Mouse (Mus musculus) intestine, postnatal 0 days (tissue): ENCODE measurements around the gene Il1r1. TPM values are rescaled to one million over a fixed set of nuclear protein-coding genes. Genes with fewer than 3 reads are reported as not detected.
A peak's percentile ranks its signal among the peaks of the same experiment; 100 is the strongest.

Experiments
- ATAC-seq: fragments of 200-750 bp; cut with Nextera tagmentation; 2 replicates; pipeline ENCODE4 v1.8.0; 2017; ENCODE audit warnings: mild to moderate bottlenecking, moderate TSS enrichment, moderate library complexity
- H3K27ac ChIP-seq: fragments of 300-500 bp; sonication (generic); 2 replicates; pipeline ENCODE4 v1.5.1; 2014; ENCODE audit warnings: mild to moderate bottlenecking, low read depth, low read length, moderate library complexity
- H3K27me3 ChIP-seq: fragments of 300-500 bp; sonication (generic); replicated peaks from 2 replicates; pipeline ENCODE4 v1.6.1; 2014; ENCODE audit warnings: low read length, mixed read lengths; ENCODE audit not compliant: control insufficient read depth, insufficient read depth
- H3K36me3 ChIP-seq: fragments of 300-500 bp; sonication (generic); 2 replicates; pipeline ENCODE4 v1.6.1; 2014; ENCODE audit warnings: mild to moderate bottlenecking, moderate library complexity; ENCODE audit not compliant: control insufficient read depth, insufficient read depth
- H3K4me1 ChIP-seq: fragments of 300-500 bp; sonication (generic); replicated peaks from 2 replicates; pipeline ENCODE4 v1.6.1; 2014; ENCODE audit warnings: antibody characterized with exemption, low read length, mixed read lengths; ENCODE audit not compliant: control insufficient read depth, insufficient read depth
- H3K4me2 ChIP-seq: fragments of 300-500 bp; sonication (generic); replicated peaks from 2 replicates; pipeline ENCODE4 v1.6.1; 2014; ENCODE audit warnings: low read depth, mild to moderate bottlenecking, moderate library complexity
- H3K4me3 ChIP-seq: fragments of 300-500 bp; sonication (generic); 2 replicates; pipeline ENCODE4 v1.5.1; 2014; ENCODE audit warnings: low read depth, low read length
- H3K9ac ChIP-seq: fragments of 300-500 bp; sonication (generic); 2 replicates; pipeline ENCODE4 v1.6.1; 2014; ENCODE audit warnings: mild to moderate bottlenecking, low read depth, low read length
- H3K9me3 ChIP-seq: fragments of 300-500 bp; sonication (generic); 2 replicates; pipeline ENCODE4 v1.6.1; 2016; ENCODE audit warnings: mixed run types; ENCODE audit not compliant: control insufficient read depth
- CTCF ChIP-seq: sonication (generic); IDR thresholded peaks from 2 replicates; pipeline ENCODE4 v1.5.1; 2016; ENCODE audit warnings: low read depth, mild to moderate bottlenecking, control low read depth, antibody characterized with exemption, moderate library complexity
- WGBS: fragments of 180-500 bp; shearing (Covaris S2); extraction: QIAGEN DNeasy Blood & Tissue Kit; methylation state at CpG from one replicate; pipeline ENCODE4 v1.1.7; 2014; 5-methylcytosine and 5-hydroxymethylcytosine counted together
- polyA plus RNA-seq: library from polyadenylated mRNA; unstranded; fragments of >200 nt; fragmentation: Nextera tagmentation; extraction: Ambion mirVana; gene quantifications from 2 replicates; pipeline ENCODE4 v1.2.1, GENCODE M21; 2015

Il1r1 gene
- polyA plus RNA-seq, 1 experiment from 2014 or later: 5.9 TPM

DNA sequence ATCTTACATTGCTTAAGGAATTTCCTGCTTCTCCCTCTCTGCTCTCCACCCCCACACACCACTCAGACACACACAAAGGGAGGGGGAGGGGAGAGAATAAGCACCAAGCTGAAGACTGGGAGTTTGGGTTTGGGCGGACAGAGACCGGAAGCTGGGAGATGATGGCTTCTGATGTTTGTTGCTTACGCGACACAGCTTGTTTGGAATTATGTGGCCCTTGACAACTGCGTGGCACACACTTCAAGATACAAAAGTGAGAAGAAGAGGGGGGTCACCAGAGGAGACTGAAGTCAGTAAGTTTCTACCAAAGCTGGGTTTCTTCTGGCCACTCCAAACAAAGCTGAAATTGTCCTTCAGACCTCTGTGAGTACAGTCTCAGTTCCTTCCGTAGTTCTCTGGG lies 99.6 kb downstream of the Il1r1 start, which contains the start of gene Il1rl2:
Il1rl2 (plus strand) TSS at position 154 of the 400 bp plus-strand sequence.
- WGBS: 57% methylated on average over 6 of the region's 6 CpGs
- ATAC-seq: no peak
- no peak for TF ChIP-seq CTCF
- Histone ChIP-seq H3K4me3 (peak within 1 kb of the TSS; percentile 41), H3K27ac (no peak within 1 kb of the TSS), H3K9ac (peak within 1 kb of the TSS; percentile 42), H3K9me3 (no peaks in the 10 kb centered on the region), H3K4me2 (peak within 1 kb of the TSS; percentile 74), H3K4me1 (peaks cover 6% of the 10 kb centered on the region; the same call in 1 of the 2 replicates), H3K36me3 (no peaks in the 10 kb centered on the region), H3K27me3 (0 out of 2 replicates have a peak, but pooled peaks cover 8% of the 10 kb centered on the region)

- no peak for ATAC-seq
- Histone ChIP-seq H3K27ac (no peak overlapping the region), H3K9ac (peak overlapping the region; percentile 42), H3K4me1 (peaks cover 6% of the 10 kb centered on the region; the same call in 1 of the 2 replicates), H3K36me3 (no peaks in the 10 kb centered on the region), H3K27me3 (0 out of 2 replicates have a peak, but pooled peaks cover 8% of the 10 kb centered on the region), H3K4me3 (peak overlapping the region; percentile 41), H3K9me3 (no peaks in the 10 kb centered on the region), H3K4me2 (peak overlapping the region; percentile 74)
- WGBS: 5% methylated on average over 22 of the region's 22 CpGs
- TF ChIP-seq CTCF: no peak
Measured at GRCm38 (mm10) chr1:40324955-40325702, 100.2 kb downstream of the Il1r1 start.

GRCm38 (mm10) chr1:40325711-40326327 lies 100.9 kb downstream of the Il1r1 start:
- no peak overlapping the region for H3K27ac ChIP-seq
- no peaks in the 10 kb centered on the region for H3K9me3 ChIP-seq
- H3K4me2 ChIP-seq: peak overlapping the region; percentile 74
- H3K27me3 ChIP-seq: 0 out of 2 replicates have a peak, but pooled peaks cover 8% of the 10 kb centered on the region
- 10% methylated on average over 29 of the region's 29 CpGs for WGBS
- H3K36me3 ChIP-seq: no peaks in the 10 kb centered on the region
- ATAC-seq: peak; percentile 13; the same call in 1 of the 2 replicates
- peak overlapping the region; percentile 41 for H3K4me3 ChIP-seq
- H3K9ac ChIP-seq: peak overlapping the region; percentile 42
- peaks cover 6% of the 10 kb centered on the region; the same call in 1 of the 2 replicates for H3K4me1 ChIP-seq
- no peak for TF ChIP-seq CTCF

DNA sequence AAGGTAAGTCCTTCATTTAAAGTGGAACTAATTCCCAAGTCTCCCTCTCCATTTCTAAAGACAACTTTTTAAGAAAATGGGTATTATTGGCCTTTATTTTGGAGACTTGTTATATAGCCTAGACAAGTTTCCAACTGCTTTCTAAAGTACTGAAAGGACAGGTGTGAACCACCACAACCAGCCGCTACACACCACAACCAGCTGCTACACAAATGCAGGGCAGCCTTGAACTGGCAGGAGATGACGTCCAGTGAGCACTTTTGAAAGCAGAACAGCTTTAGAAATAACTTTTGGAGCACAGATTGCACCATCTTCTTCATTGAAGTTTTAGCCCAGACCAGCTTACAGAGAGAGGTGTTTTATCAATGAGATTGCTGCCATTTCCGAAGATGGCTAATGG lies 102.7 kb downstream of the Il1r1 start:
- H3K9me3 ChIP-seq: no peaks in the 10 kb centered on the region
- no peak for TF ChIP-seq CTCF
- H3K4me2 ChIP-seq: no peak overlapping the region
- peaks cover 6% of the 10 kb centered on the region; the same call in 1 of the 2 replicates for H3K4me1 ChIP-seq
- no peak for ATAC-seq
- no peak overlapping the region for H3K4me3 ChIP-seq
- 0 out of 2 replicates have a peak, but pooled peaks cover 8% of the 10 kb centered on the region for H3K27me3 ChIP-seq
- H3K9ac ChIP-seq: no peak overlapping the region
- no peak overlapping the region for H3K27ac ChIP-seq
- 88% methylated on average over 3 of the region's 3 CpGs for WGBS
- H3K36me3 ChIP-seq: no peaks in the 10 kb centered on the region

DNA sequence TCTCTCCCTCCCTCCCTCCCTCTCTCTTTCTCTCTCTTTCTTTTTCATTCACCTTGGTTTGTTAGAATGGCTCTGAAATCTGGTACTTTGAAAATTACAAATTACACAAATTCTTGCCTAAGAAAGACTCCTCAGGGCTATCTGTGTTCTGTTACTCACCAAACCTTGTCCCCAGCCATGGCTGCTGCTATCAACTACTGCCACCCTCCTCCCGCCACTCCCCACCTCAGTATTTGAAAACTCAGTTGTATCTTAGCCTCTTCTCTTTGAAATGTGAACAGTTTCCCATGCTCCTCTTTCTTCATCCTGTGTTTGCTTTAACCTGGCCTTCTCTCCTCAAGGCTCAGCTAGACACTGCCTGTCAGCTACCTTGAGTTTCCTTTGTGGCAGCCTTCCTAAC lies 104.6 kb downstream of the Il1r1 start:
- Histone ChIP-seq H3K4me2 (no peak overlapping the region), H3K27ac (no peak overlapping the region), H3K9ac (no peak overlapping the region), H3K4me3 (no peak overlapping the region), H3K9me3 (no peaks in the 10 kb centered on the region), H3K27me3 (0 out of 2 replicates have a peak, but pooled peaks cover 8% of the 10 kb centered on the region), H3K36me3 (no peaks in the 10 kb centered on the region), H3K4me1 (peaks cover 6% of the 10 kb centered on the region; the same call in 1 of the 2 replicates)
- WGBS: 69% methylated on average over 1 of the region's 1 CpGs
- no peak for ATAC-seq
- no peak for TF ChIP-seq CTCF

DNA sequence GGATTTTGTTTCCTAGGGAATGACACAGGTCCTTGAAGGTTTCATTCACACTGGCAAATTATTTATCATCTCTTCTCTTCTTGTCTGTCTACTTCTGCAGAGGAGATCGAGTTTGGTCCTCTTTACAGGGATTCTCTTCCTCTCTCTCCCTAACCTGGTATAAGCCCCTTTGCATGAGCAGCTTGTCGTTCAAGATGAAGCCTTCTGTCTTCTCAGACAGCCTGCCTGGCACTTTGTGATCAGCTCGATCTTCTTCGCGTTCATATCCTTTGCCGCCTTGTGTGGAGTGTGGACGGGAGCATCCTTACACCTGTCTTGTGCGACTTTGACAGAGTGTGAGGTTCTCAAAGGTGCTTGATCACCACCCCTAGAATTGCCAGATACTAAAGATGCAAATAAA lies 105.3 kb downstream of the Il1r1 start:
- Histone ChIP-seq H3K4me1 (peaks cover 4% of the 10 kb centered on the region; the same call in 1 of the 2 replicates), H3K9ac (no peak overlapping the region), H3K27me3 (0 out of 2 replicates have a peak, but pooled peaks cover 6% of the 10 kb centered on the region), H3K4me2 (no peak overlapping the region), H3K4me3 (no peak overlapping the region), H3K9me3 (no peaks in the 10 kb centered on the region), H3K36me3 (no peaks in the 10 kb centered on the region), H3K27ac (no peak overlapping the region)
- no peak for TF ChIP-seq CTCF
- no peak for ATAC-seq
- 83% methylated on average over 8 of the region's 8 CpGs for WGBS
